Mouse (Mus musculus) testis, adult 2 months (tissue): ENCODE results near the gene Med12l.

Experiments used
- CTCF ChIP-seq: fragments of 200-500 bp; IDR thresholded peaks from 2 replicates; pipeline ENCODE4 v1.5.1; 2012; ENCODE audit warnings: low read depth, mild to moderate bottlenecking, inconsistent platforms, low read length, moderate library complexity; ENCODE audit not compliant: control insufficient read depth, insufficient read depth, insufficient replicate concordance
- POLR2A ChIP-seq: fragments of 200-500 bp; IDR thresholded peaks from 2 replicates; pipeline ENCODE4 v1.6.1; 2012; ENCODE audit warnings: low read depth, mild to moderate bottlenecking, inconsistent platforms, low read length, moderate library complexity; ENCODE audit not compliant: control insufficient read depth

- TF ChIP-seq CTCF (no peak), POLR2A (no peak)
Measured at GRCm38 (mm10) chr3:59219326-59219725, 213.7 kb downstream of the Med12l start.
